Mouse (Mus musculus): ENCODE results near the gene Tnfrsf11a.

DNA sequence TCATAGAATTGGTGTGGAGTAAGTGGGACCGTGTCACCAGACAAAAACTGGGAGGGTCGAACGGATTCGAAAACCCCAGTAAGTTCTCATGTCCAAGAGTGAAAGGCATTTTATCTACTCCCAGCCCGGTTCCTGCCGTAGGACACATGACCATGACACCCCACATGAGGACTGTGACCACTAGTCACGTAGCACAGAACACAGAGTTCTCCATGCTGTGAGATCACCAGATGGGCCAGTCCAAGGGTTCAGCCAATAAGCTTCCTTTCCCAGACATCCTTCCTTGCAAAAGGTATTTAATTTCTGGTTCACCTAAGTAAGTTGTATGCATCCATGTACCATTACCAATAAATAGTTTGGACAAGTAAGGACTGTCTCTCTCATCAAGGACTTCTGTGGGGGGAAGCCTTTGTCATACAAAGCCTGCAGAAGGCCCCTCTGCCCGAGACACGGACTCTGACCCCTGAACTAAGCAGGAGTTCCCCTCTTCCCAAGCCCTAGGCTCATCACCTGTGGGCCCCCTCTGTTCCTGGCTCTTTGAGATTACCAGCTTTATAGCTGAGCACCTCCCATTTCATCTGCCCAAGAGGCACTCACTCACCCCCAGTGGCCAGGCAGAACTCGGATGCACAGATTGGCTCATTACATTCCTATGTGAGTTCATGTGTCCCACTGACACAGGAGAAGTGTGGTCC is 26.7 kb downstream of the Tnfrsf11a start:
- TF ChIP-seq CTCF (IDR thresholded peaks at IDR 0.05; ENCODE audit: borderline replicate concordance, insufficient read depth, low read length) (no peak), POLR2A (IDR thresholded peaks at IDR 0.05; ENCODE audit: low read depth, low read length) (no peak)
